Mouse (Mus musculus): ENCODE measurements around the gene Gja4. TPM values are rescaled to one million over a fixed set of nuclear protein-coding genes. Genes with fewer than 3 reads are reported as not detected.

The Gja4 gene
- total RNA-seq, 2 experiments from 2014 or later, result 3.4 to 5.2 TPM

- no peak overlapping the region for H3K4me3 ChIP-seq
- intact Hi-C loops (cut with DNase I), result no loop called here
- no peak overlapping the region for H3K27ac ChIP-seq
- no peak for DNase-seq
- no peak for TF ChIP-seq CTCF (IDR thresholded peaks at IDR 0.05)
These were observed 17.3 kb upstream of the Gja4 start for GRCm38 (mm10) chr4:127331171-127331570.

- Histone ChIP-seq H3K4me3 (no peak within 1 kb of the TSS), H3K27ac (no peak within 1 kb of the TSS)
- TF ChIP-seq CTCF (IDR thresholded peaks at IDR 0.05), result no peak
- intact Hi-C loops (cut with DNase I), result no loop called here
- no peak for DNase-seq
These were observed 16.6 kb upstream of the Gja4 start, which contains the start of gene Gjb3 for GRCm38 (mm10) chr4:127330181-127331100. Gene Gjb3 (minus strand): TSS chr4:127330844.

DNA sequence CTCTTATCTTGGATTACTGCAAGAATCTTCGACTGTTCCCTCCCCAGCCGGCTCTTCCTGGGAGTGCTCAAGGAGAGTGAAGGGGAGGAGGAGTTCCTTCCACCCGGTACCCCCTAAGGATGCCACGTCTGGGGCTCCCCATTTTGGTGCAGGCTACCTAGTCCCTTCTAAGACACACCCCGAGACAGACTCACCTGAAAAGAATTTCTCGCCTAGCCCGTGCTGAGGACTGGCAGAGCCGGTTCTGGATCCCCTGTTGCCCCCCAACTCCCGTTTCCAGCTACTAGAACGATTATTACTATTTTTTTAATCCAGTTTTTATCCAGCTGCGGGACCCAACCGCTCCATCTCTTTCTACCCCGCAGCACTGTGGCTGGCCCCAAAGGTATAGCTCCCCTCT, 15.9 kb upstream of the Gja4 start:
- intact Hi-C loops (cut with DNase I), result no loop called here
- no peak for TF ChIP-seq CTCF (IDR thresholded peaks at IDR 0.05)
- Histone ChIP-seq H3K27ac (no peak overlapping the region), H3K4me3 (no peak overlapping the region)
- no peak for DNase-seq

GRCm38 (mm10) chr4:127329046-127329445, 15.2 kb upstream of the Gja4 start:
- H3K27ac ChIP-seq, result no peak overlapping the region
- intact Hi-C loops (cut with DNase I), result no loop called here
- no peak for TF ChIP-seq CTCF (IDR thresholded peaks at IDR 0.05)
- no peak overlapping the region for H3K4me3 ChIP-seq
- DNase-seq, result no peak

GRCm38 (mm10) chr4:127328378-127328777, 14.5 kb upstream of the Gja4 start:
- Histone ChIP-seq H3K27ac (no peak overlapping the region), H3K4me3 (no peak overlapping the region)
- DNase-seq, result no peak
- no peak for TF ChIP-seq CTCF (IDR thresholded peaks at IDR 0.05)
- intact Hi-C loops (cut with DNase I), result no loop called here

GRCm38 (mm10) chr4:127327749-127328148, 13.9 kb upstream of the Gja4 start:
- TF ChIP-seq CTCF (IDR thresholded peaks at IDR 0.05), result no peak
- no peak overlapping the region for H3K27ac ChIP-seq
- intact Hi-C loops (cut with DNase I), result no loop called here
- DNase-seq, result no peak
- no peak overlapping the region for H3K4me3 ChIP-seq

DNA sequence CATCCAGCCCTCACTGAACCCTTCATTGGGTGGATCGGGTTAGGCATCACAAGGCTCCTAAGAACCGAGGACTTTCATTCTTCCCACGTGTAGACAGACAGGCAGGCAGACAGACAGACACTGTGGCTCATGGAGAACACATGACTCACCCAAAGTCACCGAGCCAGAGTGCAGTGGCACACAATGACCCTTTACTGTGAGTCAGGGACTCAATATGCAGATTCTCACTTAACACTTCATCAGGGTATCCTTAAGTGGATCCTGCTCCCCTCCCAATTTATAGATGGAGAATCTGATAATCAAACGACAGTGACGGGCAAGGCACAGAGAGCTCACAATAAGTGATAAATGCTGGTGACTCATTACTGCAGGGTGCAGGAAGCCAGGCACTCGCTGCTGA, 13.4 kb upstream of the Gja4 start:
- TF ChIP-seq CTCF (IDR thresholded peaks at IDR 0.05), result no peak
- no peak for DNase-seq
- intact Hi-C loops (cut with DNase I), result no loop called here
- no peak overlapping the region for H3K4me3 ChIP-seq
- H3K27ac ChIP-seq, result no peak overlapping the region

GRCm38 (mm10) chr4:127325276-127325675, 11.4 kb upstream of the Gja4 start:
- no peak overlapping the region for H3K27ac ChIP-seq
- DNase-seq, result no peak
- intact Hi-C loops (cut with DNase I), result no loop called here
- no peak for TF ChIP-seq CTCF (IDR thresholded peaks at IDR 0.05)
- H3K4me3 ChIP-seq, result no peak overlapping the region

- H3K27ac ChIP-seq, result no peak overlapping the region
- intact Hi-C loops (cut with DNase I), result no loop called here
- TF ChIP-seq CTCF (IDR thresholded peaks at IDR 0.05), result peak; percentile 64
- no peak overlapping the region for H3K4me3 ChIP-seq
- peak; percentile 81 for DNase-seq
These were observed 10.9 kb upstream of the Gja4 start for GRCm38 (mm10) chr4:127324759-127325158.

DNA sequence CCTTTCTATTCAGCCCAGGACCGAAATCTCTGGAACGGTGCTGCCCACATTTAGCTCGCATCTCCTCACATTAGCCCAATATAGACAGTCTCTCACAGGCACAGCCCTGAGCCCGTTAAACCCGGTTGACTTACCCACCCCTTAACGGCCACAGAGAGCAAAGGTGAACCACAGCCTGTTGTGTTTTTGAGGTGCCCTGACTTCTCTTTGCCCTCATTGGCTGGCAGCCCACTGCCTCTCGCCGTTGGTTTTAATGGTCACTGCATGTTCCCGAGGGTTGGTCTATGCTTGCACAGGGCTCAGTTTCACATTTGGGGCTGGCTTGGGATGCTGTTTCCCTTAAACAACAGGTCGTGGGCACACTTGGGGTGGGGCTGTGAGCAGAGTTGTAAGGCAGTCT, 10.5 kb upstream of the Gja4 start:
- intact Hi-C loops (cut with DNase I), result no loop called here
- Histone ChIP-seq H3K27ac (no peak overlapping the region), H3K4me3 (no peak overlapping the region)
- no peak for TF ChIP-seq CTCF (IDR thresholded peaks at IDR 0.05)
- DNase-seq, result no peak

- Histone ChIP-seq H3K27ac (no peak overlapping the region), H3K4me3 (no peak overlapping the region)
- no peak for TF ChIP-seq CTCF (IDR thresholded peaks at IDR 0.05)
- intact Hi-C loops (cut with DNase I), result no loop called here
- DNase-seq, result no peak
These were observed 9.8 kb upstream of the Gja4 start for GRCm38 (mm10) chr4:127323651-127324050.

- peak; percentile 53 for DNase-seq
- intact Hi-C loops (cut with DNase I), result loop anchor here (1.0 kb wide), 2 partner anchors 69 to 83 kb away; no protein-coding TSS in a partner anchor
- peak; percentile 87 for TF ChIP-seq CTCF (IDR thresholded peaks at IDR 0.05)
- Histone ChIP-seq H3K4me3 (no peak overlapping the region), H3K27ac (no peak overlapping the region)
These were observed 5.8 kb upstream of the Gja4 start for GRCm38 (mm10) chr4:127319613-127320012.

- intact Hi-C loops (cut with DNase I), result no loop called here
- peak; percentile 43 for TF ChIP-seq CTCF (IDR thresholded peaks at IDR 0.05)
- no peak for DNase-seq
- Histone ChIP-seq H3K27ac (no peak overlapping the region), H3K4me3 (no peak overlapping the region)
These were observed 3.3 kb upstream of the Gja4 start for GRCm38 (mm10) chr4:127317143-127317542.

GRCm38 (mm10) chr4:127315753-127316152, 1.9 kb upstream of the Gja4 start:
- peak overlapping the region; percentile 79 for H3K27ac ChIP-seq
- intact Hi-C loops (cut with DNase I), result no loop called here
- peak; percentile 36 for DNase-seq
- TF ChIP-seq CTCF (IDR thresholded peaks at IDR 0.05), result no peak
- no peak overlapping the region for H3K4me3 ChIP-seq

Measured in gastrocnemius, adult 2 months (tissue).